Mouse (Mus musculus) stomach, postnatal 0 days (tissue): ENCODE measurements around the gene Fem1b.
"Not testable (repeated sequence)": the region's sequence is repeated elsewhere in the genome, so short reads cannot be mapped to it uniquely, and the experiment has no call there.

Experiments
- CTCF ChIP-seq: IDR thresholded peaks from 2 replicates; pipeline ENCODE4 v1.5.1; 2016; ENCODE audit warnings: antibody characterized with exemption, low read depth, mild to moderate bottlenecking, moderate library complexity
- EP300 ChIP-seq: optimal IDR thresholded peaks from 2 replicates; pipeline ENCODE3; 2016; ENCODE audit warnings: antibody characterized with exemption

DNA sequence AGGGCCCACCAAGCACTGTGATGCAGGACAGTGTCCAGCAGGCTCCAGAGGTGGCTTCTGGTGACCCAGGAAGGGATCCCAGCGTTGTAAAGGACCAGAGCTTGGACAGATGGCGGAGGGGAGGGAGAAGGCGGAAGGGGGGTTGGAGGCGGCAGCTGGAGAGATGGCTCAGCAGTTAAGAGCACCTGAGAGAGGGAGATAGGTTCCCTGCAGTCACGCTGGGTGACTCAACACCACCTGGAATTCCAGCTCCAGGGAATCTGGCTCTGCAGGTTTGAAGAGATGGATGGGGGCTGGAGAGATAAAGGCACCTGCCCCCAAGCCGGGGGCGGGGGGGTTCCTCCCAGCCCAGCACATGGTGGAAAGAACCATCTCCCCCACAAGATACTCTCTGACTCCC is 48.4 kb upstream of the Fem1b start:
- TF ChIP-seq EP300, CTCF: not testable (repeated sequence)
